Mouse (Mus musculus): ENCODE results near the gene B9d2.

Gene B9d2

DNA sequence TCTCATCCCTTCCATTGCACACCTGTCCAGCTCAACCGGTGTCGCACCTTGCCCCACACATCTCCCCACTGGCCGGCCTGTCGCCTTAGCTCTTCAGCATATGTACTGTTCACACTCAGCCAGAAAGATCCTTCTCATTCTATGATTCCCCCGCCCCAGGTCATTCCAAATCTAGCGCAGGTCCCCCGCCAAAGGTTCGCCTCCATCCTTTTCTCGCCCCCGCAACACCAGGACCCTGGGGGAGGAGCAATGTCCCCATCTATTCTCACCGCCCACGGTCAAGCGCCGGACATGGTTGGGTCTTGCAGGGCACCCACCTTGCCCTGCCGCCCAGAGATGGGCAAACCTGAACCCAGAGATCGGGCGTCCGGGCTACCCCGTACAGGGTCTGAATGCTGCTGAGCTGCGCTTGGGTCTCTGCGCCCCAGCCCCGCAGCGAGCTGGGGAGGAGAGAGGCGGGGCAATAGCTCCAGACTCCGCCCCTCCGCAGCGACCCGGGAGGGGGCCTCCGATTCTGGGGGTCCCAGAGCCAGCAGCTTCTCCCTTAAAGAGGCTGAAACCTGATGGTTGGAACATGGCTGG lies 5.8 kb upstream of the B9d2 start, which contains the start of gene Tmem91:
TSS of gene Tmem91 (minus strand) at position 448 of the 582 bp plus-strand sequence.
- DNase-seq: no peak

DNA sequence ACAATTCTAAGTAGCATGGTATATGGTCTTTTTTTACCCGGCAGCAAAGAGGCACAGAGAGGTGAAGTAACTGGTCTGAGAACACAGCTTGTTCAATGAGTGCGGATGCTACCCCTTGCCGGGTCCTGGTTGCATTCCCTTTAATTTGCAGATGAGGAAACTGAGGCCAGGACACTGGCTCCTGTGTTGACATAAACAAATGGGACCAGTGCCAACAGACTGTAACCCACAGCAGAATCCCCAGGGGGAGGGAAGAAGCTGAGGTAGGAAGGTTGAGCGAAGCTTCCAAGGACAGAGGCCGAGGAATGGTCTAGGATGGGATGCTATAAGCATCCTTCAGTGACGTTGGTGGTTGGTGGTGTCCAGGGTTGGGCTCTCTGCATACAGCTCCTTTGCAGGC lies 5.2 kb upstream of the B9d2 start:
- no peak for DNase-seq

GRCm38 (mm10) chr7:25676085-25676781 lies 4.3 kb upstream of the B9d2 start:
- peak; percentile 94 to 95 for DNase-seq

DNA sequence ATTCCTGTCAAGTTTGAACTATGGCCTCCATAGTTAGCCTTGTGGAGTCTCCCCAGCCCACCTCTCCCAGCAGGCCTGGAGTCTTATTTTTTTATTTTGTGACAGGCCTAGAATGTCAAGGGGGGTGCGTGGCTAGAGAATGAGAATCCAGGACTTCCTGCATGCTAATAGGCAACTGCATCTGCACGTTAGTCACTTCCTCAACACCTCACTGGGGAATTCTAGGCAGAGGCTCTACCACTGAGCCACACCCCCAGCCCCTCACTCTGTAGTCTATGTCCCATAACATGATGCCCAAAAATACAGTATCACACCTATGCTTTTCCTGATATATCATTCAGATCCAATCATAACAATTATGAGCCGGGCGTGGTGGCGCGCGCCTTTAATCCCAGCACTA lies 3.6 kb upstream of the B9d2 start:
- DNase-seq: no peak

GRCm38 (mm10) chr7:25679971-25680370 lies 609 bp upstream of the B9d2 start:
- peak in 1 of 2 experiments; percentile 46 for DNase-seq

DNA sequence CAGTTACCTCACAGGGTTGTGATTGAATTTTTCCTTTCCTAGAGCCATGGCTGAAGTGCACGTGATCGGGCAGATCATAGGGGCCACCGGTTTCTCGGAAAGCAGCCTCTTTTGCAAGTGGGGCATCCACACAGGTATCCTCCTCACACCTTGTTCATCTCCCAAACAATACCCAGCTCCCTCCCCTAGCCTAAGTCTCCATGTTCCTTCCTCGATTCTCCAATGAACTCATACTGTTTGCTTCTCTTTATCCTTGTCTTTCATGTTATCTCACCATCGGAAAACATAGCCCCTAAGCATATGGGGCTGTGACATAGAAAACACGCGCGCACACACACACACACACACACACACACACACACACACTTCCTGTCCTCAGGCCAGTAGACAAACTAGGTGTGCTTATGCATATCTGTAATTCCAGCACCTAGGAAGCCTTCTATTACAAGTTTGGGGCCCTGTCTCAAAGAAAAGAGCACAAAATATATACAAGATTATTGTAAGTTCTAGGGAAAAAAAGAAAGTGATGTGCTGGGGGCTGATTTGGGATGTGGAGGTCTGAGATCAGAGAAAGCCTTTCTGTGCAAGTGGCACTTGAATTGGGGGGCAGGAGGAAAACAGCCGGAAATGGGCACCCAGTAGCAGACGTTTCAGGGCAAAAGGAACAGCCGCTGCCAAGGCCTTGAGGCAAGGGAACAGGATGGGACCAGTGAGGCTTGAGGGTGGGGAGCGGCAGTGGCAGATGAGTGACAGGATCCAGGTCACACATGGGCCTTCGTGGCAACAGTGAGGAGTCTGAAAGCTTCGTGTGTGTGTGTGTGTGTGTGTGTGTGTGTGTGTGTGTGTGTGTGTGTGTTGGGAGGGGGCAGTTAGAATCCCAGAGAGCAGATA lies 1.0 kb downstream of the B9d2 start:
- DNase-seq: no peak

DNA sequence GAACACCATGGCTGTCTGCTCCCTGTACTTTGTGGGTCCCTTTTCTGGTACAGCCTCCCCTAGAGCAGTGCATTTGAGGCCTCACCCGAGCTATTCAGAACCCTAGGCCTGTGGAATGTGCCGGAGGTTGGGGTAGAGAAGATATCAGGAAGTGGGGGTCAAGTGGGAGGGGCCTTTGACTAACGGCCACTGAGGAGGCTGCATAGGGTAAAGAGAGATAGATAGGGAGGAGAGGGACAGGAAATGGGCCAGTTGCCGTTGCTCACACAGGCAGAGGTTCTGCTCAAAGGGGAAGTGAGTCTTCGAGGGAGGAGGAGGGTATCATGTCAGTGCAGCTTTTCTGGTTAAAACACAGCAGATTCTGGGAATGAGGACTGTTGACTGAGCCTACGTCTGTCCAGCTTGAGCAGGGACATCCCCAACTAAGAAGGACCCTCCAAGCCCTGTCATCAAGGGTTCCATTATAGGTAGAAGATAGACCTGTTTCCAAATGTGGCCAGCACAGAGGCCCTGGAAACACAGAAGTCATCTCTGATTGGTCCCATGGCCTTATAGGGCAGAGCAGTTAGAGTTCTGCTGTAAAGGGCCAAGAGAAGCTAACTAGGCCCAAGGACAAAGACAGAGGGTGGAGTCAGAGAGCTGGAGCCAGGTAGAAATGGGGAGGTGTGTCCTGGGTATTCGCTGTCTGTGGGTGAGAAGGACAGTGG lies 3.0 kb downstream of the B9d2 start:
- peak in 1 of 2 experiments; percentile 52 for DNase-seq

DNA sequence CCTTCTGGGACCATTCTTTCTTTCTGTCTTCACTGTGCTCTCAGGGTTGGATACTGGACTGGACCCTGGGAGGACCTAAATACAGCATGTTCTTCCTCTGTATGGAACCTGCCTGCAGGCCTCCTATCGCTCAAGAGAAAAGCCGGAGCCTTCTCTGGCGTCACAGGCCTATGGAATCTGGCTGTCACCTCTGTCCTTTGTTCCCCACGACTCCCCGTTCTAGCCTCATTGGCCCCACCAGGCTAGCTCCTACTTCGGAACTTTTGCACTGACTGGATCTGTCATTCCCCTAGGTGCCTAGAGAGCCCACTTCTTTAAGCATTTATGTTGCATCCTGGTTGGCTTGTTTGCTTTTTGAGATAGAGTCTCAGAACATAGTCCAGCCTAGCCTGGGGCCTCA lies 4.1 kb downstream of the B9d2 start:
- no peak for DNase-seq

DNA sequence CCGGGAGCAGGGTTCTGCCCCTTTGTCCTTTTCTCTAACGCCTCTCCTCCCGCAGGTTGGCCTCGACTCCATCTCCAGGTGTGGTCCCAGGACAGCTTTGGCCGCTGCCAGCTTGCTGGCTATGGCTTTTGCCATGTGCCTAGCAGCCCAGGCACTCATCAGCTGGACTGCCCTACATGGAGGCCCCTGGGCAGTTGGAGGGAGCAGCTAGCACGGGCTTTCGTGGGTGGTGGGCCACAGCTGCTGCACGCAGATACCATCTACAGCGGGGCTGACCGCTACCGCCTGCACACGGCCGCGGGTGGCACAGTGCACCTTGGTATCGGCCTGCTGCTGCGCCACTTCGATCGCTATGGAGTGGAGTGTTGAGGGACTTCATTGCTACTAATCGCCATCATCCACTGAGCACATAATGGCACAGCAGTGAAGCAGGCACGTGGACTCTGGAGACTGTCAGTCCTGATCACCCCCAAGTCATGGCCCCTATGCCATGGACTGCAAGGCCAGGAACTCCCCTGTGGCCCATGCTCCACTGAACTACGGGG lies 5.4 kb downstream of the B9d2 start:
- no peak for DNase-seq

DNA sequence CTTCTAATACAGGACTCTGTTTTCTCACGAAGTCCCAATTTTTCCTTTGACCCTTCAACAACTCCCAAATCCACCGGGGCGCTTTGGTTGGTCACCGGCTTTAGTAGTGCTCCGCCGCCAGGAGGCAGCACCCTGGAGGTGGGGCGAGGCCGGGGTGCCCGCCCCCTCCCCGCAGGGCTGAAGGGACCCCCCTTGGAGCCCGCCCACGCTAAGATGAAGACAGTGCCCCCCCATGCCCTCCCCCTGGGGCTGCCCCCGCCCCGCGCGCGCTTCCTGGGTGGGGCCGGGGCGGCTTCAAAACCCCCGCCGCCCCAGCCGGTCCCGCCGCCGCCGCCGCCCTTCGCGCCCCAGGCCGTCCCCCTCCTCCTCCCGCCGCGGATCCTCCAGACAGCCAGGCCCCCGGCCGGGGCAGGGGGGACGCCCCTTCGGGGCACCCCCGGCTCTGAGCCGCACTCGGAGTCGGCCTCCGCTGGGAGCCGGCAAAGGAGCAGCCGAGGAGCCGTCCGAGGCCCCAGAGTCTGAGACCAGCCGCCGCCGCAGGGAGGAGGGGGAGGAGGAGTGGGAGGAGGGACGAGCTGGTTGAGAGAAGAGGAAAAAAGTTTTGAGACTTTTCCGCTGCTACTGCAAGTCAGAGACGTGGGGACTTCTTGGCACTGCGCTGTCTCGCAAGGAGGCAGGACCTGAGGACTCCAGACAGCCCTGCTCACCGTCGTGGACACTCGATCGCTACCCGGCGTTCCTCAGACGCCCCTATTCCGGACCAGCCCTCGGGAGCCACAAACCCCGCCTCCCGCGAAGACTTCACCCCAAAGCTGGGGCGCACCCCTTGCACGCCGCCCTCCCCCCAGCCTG lies 6.3 kb downstream of the B9d2 start, which contains the start of gene Tgfb1:
TSS of gene Tgfb1 (plus strand) at position 323 of the 852 bp plus-strand sequence.
- peak; percentile 77 to 88 for DNase-seq

DNA sequence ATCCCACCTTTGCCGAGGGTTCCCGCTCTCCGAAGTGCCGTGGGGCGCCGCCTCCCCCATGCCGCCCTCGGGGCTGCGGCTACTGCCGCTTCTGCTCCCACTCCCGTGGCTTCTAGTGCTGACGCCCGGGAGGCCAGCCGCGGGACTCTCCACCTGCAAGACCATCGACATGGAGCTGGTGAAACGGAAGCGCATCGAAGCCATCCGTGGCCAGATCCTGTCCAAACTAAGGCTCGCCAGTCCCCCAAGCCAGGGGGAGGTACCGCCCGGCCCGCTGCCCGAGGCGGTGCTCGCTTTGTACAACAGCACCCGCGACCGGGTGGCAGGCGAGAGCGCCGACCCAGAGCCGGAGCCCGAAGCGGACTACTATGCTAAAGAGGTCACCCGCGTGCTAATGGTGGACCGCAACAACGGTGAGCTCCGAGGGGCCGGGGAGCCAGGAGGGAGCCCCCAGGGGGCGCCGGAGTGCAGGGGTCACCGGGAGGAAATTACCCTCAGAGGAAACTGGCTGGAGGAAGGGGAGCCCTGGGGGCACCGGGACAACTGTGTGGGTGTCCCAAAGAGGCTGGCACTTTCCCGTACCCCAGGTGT lies 7.3 kb downstream of the B9d2 start:
- peak; percentile 54 to 79 for DNase-seq

DNA sequence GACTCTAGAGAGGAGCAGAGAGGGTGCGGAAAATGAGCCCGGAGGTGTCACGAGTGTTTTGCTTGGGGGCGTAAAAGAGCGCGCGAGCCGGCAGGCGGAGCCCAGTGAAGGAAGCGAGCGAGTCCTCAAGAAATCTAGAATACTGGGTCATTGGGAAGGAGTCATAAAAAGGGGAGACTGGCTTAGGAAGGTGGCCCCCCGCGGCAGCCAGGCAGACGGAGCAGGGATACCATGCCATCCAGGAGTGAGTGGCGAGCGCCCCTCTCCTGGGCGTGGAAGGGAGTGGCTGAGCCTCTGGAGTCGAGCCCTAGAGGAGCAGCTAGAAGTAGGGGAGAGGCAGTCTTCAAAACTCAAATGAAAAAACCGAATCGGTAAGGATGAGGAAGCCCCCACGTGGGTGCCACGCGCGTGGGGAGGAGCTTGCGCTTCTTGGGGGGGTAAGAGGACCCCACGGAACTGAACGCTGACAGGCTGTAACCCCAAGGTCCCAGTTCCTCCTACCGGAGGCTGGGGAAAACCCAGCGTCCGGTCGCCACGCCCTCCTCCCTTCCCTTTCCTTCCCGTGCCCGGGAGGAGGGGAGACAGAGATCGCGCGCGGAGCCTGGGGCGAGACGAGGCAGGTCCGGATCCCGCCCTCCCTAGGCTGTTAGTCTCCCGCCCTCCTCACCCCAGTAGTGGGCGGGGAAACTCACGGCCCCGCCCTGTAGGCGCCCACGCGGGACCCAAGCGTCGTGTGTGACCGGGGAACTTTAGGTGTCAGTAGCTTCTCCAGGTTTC lies 8.4 kb downstream of the B9d2 start:
- peak; percentile 85 for DNase-seq

- no peak for DNase-seq
These were observed 9.0 kb downstream of the B9d2 start for GRCm38 (mm10) chr7:25689603-25690021.

- no peak for DNase-seq
These were observed 9.5 kb downstream of the B9d2 start for GRCm38 (mm10) chr7:25690051-25690450.

- no peak for DNase-seq
These were observed 13.5 kb downstream of the B9d2 start for GRCm38 (mm10) chr7:25694104-25694503.

DNA sequence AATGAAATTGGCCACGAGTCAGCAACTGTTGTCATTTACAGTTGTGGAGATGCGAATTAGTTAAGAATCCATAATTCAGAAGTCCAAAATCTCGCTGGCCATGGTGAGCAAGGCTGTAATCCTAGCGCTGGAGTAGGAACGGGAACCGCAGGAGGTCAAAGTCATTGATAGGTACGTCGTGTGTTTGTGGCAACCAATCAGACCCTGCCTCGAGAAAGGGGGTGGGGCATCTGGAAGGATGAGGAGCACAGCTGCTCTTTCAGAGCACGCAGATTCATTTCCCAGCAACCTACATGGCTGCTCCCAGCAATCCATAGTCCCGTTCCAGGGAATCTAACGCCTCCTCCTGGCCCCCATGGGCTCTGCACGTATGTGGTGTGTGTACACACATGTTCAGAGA lies 19.3 kb downstream of the B9d2 start:
- no peak for DNase-seq

GRCm38 (mm10) chr7:25700732-25701131 lies 20.2 kb downstream of the B9d2 start:
- no peak for DNase-seq

GRCm38 (mm10) chr7:25702350-25702749 lies 21.8 kb downstream of the B9d2 start:
- no peak for DNase-seq

- DNase-seq: peak; percentile 36 to 62
These were observed 23.4 kb downstream of the B9d2 start for GRCm38 (mm10) chr7:25703793-25704494.

Data from kidney, postnatal 36 days (tissue).